Mouse (Mus musculus) liver, embryonic 12.5 days (tissue): ENCODE data around the gene Tiam2. TPM values are rescaled to one million over a fixed set of nuclear protein-coding genes. Genes with fewer than 3 reads are reported as not detected.

Source experiments
- ATAC-seq: fragments of 200-750 bp; cut with Nextera tagmentation; 2 replicates; pipeline ENCODE4 v1.8.0; 2017; ENCODE audit warnings: moderate number of reproducible peaks, mild to moderate bottlenecking, moderate library complexity
- H3K27ac ChIP-seq: fragments of 300-500 bp; sonication (generic); 2 replicates; pipeline ENCODE4 v1.5.1; 2016; ENCODE audit warnings: mild to moderate bottlenecking
- H3K27me3 ChIP-seq: fragments of 300-500 bp; sonication (generic); replicated peaks from 2 replicates; pipeline ENCODE4 v1.6.1; 2016; ENCODE audit warnings: mild to moderate bottlenecking, moderate library complexity
- H3K36me3 ChIP-seq: fragments of 300-500 bp; sonication (generic); 2 replicates; pipeline ENCODE4 v1.6.1; 2016; ENCODE audit warnings: mild to moderate bottlenecking, moderate library complexity
- H3K4me1 ChIP-seq: fragments of 300-500 bp; sonication (generic); 2 replicates; pipeline ENCODE4 v1.6.1; 2016
- H3K4me2 ChIP-seq: fragments of 300-500 bp; sonication (generic); 2 replicates; pipeline ENCODE4 v1.6.1; 2016; ENCODE audit warnings: mild to moderate bottlenecking, moderate library complexity
- H3K4me3 ChIP-seq: fragments of 300-500 bp; sonication (generic); 2 replicates; pipeline ENCODE4 v1.5.1; 2016; ENCODE audit warnings: mild to moderate bottlenecking, moderate library complexity
- H3K9ac ChIP-seq: fragments of 300-500 bp; sonication (generic); 2 replicates; pipeline ENCODE4 v1.6.1; 2016; ENCODE audit warnings: mild to moderate bottlenecking, moderate library complexity
- H3K9me3 ChIP-seq: fragments of 300-500 bp; sonication (generic); replicated peaks from 2 replicates; pipeline ENCODE4 v1.6.1; 2016; ENCODE audit warnings: mild to moderate bottlenecking, moderate library complexity
- WGBS: fragments of 180-500 bp; shearing (Covaris S2); methylation state at CpG from one replicate; pipeline ENCODE4 v1.1.7; 2016; ENCODE audit not compliant: insufficient replicate concordance; 5-methylcytosine and 5-hydroxymethylcytosine counted together
- polyA plus RNA-seq: library from polyadenylated mRNA; unstranded; fragments of >200 nt; fragmentation: Nextera tagmentation; extraction: Ambion mirVana; gene quantifications from 2 replicates; pipeline ENCODE4 v1.2.1, GENCODE M21; 2016

Tiam2 gene
- polyA plus RNA-seq, 1 experiment from 2014 or later: 1.3 TPM

GRCm38 (mm10) chr17:3558356-3558870, 232.0 kb downstream of the Tiam2 start:
- H3K9ac ChIP-seq: peak overlapping the region; percentile 46
- H3K36me3 ChIP-seq: peaks cover 5% of the 10 kb centered on the region; the same call in 1 of the 2 replicates
- H3K27me3 ChIP-seq: no peaks in the 10 kb centered on the region
- peak overlapping the region; percentile 85 for H3K4me2 ChIP-seq
- peak overlapping the region; percentile 75 for H3K27ac ChIP-seq
- no peaks in the 10 kb centered on the region for H3K9me3 ChIP-seq
- no peak for ATAC-seq
- peaks cover 23% of the 10 kb centered on the region for H3K4me1 ChIP-seq
- WGBS: 74% methylated on average over 9 of the region's 9 CpGs
- peak overlapping the region; percentile 73 for H3K4me3 ChIP-seq

GRCm38 (mm10) chr17:3560534-3560933, 234.2 kb downstream of the Tiam2 start:
- Histone ChIP-seq H3K9me3 (no peaks in the 10 kb centered on the region), H3K27me3 (no peaks in the 10 kb centered on the region), H3K4me2 (no peak overlapping the region), H3K4me3 (no peak overlapping the region), H3K36me3 (no peaks in the 10 kb centered on the region), H3K27ac (no peak overlapping the region), H3K9ac (no peak overlapping the region), H3K4me1 (peaks cover 23% of the 10 kb centered on the region)
- WGBS: 43% methylated on average over 3 of the region's 3 CpGs
- no peak for ATAC-seq

- Histone ChIP-seq H3K27ac (no peak overlapping the region), H3K4me2 (no peak overlapping the region), H3K4me3 (no peak overlapping the region), H3K9me3 (no peaks in the 10 kb centered on the region), H3K27me3 (no peaks in the 10 kb centered on the region), H3K9ac (no peak overlapping the region), H3K4me1 (peaks cover 8% of the 10 kb centered on the region), H3K36me3 (no peaks in the 10 kb centered on the region)
- 37% methylated on average over 8 of the region's 8 CpGs for WGBS
- no peak for ATAC-seq
These were observed 236.0 kb downstream of the Tiam2 start for GRCm38 (mm10) chr17:3562405-3562804.

GRCm38 (mm10) chr17:3570876-3571275, 244.5 kb downstream of the Tiam2 start:
- H3K4me3 ChIP-seq: no peak overlapping the region
- H3K27ac ChIP-seq: no peak overlapping the region
- H3K9ac ChIP-seq: no peak overlapping the region
- no peak overlapping the region for H3K4me2 ChIP-seq
- H3K4me1 ChIP-seq: no peaks in the 10 kb centered on the region
- H3K9me3 ChIP-seq: no peaks in the 10 kb centered on the region
- H3K27me3 ChIP-seq: no peaks in the 10 kb centered on the region
- 5% methylated on average over 12 of the region's 12 CpGs for WGBS
- no peak for ATAC-seq
- H3K36me3 ChIP-seq: no peaks in the 10 kb centered on the region

Other genes starting within 250 kb of the Tiam2 start
- 15.8 and 17.6 TPM in 2 replicates for gene Scaf8, start 211.6 kb upstream of the Tiam2 start, polyA plus RNA-seq
- not detected in 2 replicates for gene Cldn20, start 206.0 kb downstream of the Tiam2 start, polyA plus RNA-seq
- gene Tfb1m, start 231.2 kb downstream of the Tiam2 start, polyA plus RNA-seq: 14.3 and 15.4 TPM in 2 replicates